Mouse (Mus musculus): Measurements from ENCODE around the gene Adtrp. TPM values are rescaled to one million over a fixed set of nuclear protein-coding genes. Genes with fewer than 3 reads are reported as not detected.

The Adtrp gene
- 1 to 10 TPM; 1.9 to 8.5 TPM for total RNA-seq (2021)

DNA sequence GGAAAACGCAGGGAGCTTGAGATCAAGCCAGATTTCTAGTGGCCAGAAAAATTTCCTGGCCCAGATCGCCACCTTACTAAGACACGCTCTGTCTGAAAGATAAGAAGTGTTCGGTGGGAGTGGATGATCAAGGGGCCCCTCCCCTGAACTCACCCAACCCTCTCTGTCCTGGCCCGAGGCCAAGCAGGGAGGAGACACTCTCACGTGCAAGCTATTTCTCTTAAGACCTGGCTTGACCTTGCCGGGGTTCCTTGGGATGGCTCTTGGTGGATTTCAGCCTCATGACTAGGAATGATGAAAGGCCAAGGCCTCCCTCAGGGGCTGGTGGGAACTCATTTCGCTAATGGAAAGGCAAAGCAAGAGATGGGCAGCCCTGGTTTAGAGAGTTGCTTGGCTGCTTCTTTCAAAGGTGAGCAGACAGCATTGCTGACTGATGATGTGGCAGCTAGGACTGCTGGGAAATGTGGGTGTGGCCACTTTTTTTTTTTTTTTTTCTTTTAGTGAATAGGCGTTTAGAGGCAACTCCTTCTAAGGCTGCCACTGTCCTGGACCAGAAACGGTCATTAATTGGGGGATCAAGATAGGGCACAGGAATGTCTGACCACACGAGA is at the start of gene Adtrp:
Gene Adtrp (minus strand): TSS at position 169 of the 611 bp plus-strand sequence.
- intact Hi-C loops (cut with DNase I) = no loop called here
- DNase-seq = peak in 1 of 2 experiments; percentile 21

DNA sequence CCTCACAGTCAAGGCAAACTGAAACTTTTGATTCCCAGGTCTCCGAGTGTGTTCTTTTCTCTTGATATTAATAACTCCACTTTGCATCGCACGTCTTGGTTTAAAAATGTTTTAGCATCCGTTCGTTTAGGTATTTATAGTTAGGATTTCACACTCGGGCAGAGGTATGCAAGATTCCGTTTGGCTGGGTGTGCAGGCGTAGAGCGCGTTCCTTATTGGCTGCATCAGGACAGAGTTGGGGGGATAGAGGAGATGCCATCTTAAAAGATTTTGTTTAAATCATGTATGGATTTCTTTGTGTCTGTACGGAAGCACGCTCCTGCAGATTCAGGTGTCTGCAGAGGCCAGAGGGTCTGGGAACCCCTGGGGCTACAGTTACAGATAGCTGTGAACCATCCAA is 44.5 kb upstream of the Adtrp start:
- no peak for DNase-seq
- intact Hi-C loops (cut with DNase I) = no loop called here

GRCm38 (mm10) chr13:41890618-41891017 is 43.1 kb upstream of the Adtrp start:
- DNase-seq = no peak
- intact Hi-C loops (cut with DNase I) = no loop called here

- intact Hi-C loops (cut with DNase I) = no loop called here
- DNase-seq = no peak
Observed at GRCm38 (mm10) chr13:41890111-41890600, 42.7 kb upstream of the Adtrp start.

- no peak for DNase-seq
- intact Hi-C loops (cut with DNase I) = no loop called here
Observed at GRCm38 (mm10) chr13:41888644-41889043, 41.2 kb upstream of the Adtrp start.

- DNase-seq = no peak
- intact Hi-C loops (cut with DNase I) = no loop called here
Observed at GRCm38 (mm10) chr13:41886120-41886519, 38.6 kb upstream of the Adtrp start.

DNA sequence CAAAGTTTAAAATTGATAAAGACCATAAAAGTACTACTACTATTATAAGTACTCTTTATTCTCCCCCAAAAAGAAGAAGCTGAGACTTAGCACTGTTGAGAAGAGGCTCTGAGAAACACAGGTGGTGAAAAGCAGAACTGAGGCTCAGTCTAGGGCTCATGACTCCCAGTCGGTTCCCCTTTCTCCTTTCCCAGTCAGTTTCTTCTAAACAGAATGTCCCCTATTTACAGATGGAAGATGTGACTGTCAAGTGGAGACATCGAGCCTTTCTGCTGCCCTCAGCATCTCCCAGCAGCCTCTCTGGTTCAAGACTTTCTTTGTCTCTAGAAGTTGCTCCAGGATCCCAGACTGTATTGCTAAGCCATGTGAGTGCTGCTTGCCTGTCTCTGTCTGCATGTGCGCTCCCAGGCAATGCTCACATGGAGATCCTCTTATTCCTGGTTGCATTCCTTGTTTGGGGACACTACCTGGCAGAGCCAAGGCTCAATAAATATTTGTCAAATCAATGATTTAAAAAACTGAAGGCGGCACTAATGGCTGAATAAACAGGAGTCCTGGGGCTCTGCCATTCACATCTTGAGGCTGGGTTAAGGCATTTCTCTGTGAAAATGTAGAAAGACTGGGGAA is 36.3 kb upstream of the Adtrp start:
- intact Hi-C loops (cut with DNase I) = no loop called here
- peak in 1 of 2 experiments; percentile 14 for DNase-seq

GRCm38 (mm10) chr13:41881201-41881600 is 33.7 kb upstream of the Adtrp start:
- peak; percentile 54 to 75 for DNase-seq
- intact Hi-C loops (cut with DNase I) = no loop called here

DNA sequence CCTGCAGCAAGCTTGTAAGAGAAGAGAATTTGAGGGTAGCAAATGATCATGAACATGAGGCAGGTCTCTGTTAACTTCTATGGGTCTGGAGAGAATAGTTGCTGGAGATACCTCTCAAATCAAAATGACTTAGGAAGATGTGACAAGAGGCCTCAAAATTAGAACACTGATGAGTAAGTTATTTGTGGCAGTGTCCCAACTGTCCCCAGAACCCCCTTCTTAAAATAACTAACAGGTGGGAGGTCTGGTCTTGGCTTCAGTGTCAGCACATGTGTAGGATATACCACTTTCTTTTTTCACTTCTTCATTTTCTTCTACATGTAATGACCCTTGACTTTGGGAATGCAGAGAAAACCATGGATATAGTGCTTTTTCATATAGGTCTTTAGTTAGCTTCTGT is 33.0 kb upstream of the Adtrp start:
- intact Hi-C loops (cut with DNase I) = no loop called here
- DNase-seq = no peak

DNA sequence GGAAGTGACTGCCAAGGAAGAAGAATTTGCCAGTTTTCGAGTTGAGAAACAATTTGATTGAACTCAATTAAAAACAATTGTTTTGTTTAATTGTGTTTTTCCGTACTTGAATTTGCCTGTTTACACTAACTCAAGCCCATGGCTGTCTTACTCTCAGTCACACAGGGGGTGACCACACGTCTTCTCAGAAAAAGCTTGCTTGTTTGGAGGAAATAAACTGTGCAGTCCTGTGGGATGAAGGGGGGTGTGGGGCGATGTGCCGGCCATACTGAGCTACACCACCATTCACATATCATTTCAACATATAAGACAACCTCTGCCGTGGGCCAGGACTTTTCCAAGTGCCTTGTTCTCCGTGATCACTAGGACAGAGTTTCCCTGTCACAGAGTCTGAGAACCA is 25.2 kb upstream of the Adtrp start:
- intact Hi-C loops (cut with DNase I) = no loop called here
- no peak for DNase-seq

DNA sequence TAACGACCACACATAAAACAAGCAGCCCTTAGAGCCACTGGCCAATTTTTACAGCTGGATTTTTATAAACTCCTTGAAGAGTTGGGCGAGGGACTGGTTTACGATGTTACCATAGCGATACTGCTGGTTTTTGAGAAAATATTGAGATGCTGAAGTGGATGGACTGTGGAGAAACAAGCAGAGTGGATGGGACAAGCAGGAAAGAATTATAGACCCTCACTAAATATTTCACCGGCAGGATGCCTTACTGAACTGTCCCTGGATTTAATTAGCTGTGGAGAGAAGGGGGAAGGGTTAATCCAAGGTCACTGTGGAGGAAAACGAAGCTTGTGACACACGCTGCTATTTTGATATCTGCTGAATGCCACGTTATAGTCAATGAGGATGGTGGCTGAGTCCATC is 24.7 kb upstream of the Adtrp start:
- intact Hi-C loops (cut with DNase I) = no loop called here
- DNase-seq = peak; percentile 28 to 34

- no peak for DNase-seq
- intact Hi-C loops (cut with DNase I) = no loop called here
Observed at GRCm38 (mm10) chr13:41867533-41867932, 20.0 kb upstream of the Adtrp start.

DNA sequence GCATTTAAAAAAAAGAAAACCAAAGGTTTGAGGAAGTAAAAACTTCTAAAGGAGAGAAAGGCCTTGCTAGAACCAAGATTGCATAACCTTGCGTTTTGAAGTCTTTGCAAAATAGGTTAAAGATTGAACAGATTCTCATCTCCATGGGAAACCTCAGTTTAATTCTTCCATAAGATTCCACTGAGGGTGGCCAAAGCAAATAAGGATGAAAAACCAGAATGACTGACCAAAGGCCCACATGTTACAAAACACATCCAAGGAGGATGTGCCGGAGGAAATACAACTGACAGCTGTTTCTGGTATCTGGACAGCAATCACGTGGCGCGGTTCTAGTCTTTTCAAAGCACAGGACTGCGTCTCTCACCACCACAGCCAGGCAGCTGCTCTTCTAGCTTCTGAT is 18.1 kb upstream of the Adtrp start:
- DNase-seq = peak; percentile 56 to 60
- intact Hi-C loops (cut with DNase I) = no loop called here

GRCm38 (mm10) chr13:41865071-41865470 is 17.6 kb upstream of the Adtrp start:
- intact Hi-C loops (cut with DNase I) = no loop called here
- peak; percentile 65 to 75 for DNase-seq

- DNase-seq = no peak
- intact Hi-C loops (cut with DNase I) = no loop called here
Observed at GRCm38 (mm10) chr13:41860603-41861405, 13.3 kb upstream of the Adtrp start.

DNA sequence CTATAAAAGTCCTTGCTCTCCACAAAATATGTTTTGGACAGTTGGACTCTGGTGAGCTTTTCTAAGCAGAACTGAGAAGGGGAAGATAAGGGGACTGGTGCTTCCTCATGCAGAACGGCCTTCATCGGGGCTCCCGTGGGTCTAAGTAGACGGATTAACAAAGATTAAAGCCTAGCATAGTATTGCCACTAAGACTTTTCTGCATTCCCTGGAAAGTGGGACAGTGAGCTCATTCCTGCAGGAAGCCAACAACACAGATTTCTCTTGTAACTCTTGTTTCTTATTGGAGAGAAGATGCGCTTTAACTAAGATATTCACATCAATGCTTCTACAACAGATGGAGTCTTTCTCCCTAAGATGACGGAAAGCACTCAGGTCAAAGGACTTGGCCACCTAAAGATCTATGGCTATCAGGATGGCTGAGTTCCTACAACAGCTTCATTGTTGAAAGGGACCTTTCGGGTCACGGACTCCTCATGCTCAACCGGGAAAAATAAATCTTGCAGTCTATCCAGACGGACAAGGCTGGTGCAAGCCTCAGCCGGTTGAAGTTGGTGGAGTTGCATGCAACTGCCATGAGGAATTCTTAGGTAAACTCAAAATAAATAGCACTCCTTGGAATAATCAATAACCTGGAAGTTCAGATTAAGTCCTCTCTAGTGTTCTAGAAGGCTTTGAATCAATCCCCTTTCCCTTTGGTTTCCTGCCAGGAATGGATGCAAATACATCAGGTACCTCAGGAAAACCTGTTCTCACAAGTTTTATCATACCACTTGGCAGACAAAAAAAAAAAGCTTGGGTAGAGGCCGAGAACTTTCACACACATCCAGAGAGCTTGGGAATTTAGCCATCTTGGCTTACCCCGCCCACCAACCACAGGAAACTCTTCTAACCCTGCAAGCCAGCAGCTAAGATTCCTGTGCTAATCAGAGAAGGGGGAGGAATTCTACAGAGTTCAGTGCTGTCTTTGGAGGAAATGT is 8.0 kb upstream of the Adtrp start:
- intact Hi-C loops (cut with DNase I) = no loop called here
- peak; percentile 45 to 47 for DNase-seq

DNA sequence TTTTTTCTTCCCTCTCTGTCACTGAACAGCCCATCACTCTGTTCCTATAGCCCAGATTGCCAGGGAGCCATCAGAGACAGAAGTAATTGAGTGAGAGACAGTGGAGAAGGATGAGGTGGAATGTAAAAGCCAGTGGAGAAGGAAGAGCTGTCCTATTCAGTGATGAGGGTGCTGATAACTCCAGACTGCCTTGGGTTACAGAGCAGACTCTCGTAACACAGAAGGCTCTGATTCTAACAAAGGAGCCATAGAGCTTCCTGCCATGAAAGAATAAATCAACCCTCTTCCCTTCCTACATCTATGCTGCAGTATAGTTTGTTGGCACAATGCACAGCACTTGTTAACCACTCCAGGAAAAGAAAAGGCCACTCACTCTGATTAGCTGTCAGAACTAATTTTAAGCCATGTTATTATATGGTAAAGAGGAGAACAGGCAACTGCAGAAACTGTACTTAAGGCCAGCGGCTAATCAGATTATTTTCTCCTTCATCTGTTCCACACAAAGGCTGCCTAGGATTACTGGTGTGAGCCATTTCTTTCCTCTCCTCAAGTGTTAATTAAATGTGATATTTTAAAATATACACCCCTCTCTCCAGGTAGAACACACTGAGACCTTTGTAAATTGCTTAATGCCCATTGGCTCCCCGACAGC is 3.4 kb upstream of the Adtrp start:
- intact Hi-C loops (cut with DNase I) = no loop called here
- no peak for DNase-seq

DNA sequence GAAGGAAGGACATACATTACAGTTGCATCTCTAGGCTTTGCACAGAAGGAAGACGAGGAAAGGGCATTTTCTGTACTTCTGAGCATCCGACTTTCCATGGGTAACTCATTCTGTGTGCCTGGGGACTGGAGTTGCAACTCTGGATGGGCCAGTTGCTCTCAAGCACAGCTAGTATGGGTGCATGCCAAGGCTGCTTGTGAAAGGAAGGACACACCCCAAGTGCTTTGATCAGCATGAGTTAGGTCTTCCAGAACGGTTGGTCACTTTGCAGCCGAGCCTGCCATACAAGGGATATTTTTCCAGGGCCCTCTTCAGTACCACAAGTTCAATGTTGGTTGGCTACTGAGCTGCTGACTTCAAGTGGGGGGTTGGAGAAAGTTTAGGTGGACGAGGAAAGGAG is 968 bp downstream of the Adtrp start:
- intact Hi-C loops (cut with DNase I) = no loop called here
- peak in 1 of 2 experiments; percentile 25 for DNase-seq

DNA sequence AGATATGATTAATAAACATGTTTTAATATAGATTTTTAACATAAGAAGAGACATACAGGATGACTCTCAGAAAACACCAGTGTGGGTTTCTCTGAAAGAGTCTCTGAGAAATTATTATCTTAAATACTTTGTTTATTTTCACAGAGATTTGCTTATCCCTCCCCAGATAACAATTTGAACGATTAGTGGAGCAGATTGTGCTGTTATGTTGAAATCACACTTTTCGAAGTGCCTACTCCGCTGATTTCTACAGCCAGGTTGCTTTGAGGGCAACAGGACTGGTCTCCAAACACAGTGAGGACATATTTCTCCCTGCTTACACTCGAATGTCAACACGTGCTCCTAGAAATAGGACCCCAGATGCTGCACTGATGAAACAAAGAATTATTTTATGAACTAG is 2.5 kb downstream of the Adtrp start:
- intact Hi-C loops (cut with DNase I) = no loop called here
- DNase-seq = no peak

DNA sequence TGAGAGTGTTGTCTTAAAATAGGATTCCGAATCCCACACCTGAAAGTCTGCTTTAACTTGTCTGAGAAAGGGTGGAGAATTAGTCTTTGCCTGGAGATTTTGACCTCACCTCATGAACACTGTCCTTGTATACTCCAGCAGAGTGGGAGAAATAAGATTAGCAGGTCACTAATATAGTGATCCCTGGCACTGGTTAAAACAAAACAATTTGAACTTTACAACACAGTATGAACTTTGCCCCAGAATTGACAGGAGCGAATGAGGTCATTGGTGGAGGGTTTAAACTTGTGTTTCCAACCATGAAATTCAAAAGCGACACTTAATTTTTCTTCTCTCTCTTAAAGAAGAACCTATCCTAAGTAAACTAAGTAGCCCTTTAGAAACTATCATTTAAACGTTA is 3.4 kb downstream of the Adtrp start:
- intact Hi-C loops (cut with DNase I) = no loop called here
- peak in 1 of 2 experiments; percentile 28 for DNase-seq

All from heart, postnatal 10 days (tissue).